Mouse (Mus musculus): Measurements from ENCODE around the gene Tmem128.

- TF ChIP-seq CTCF (IDR thresholded peaks at IDR 0.05; ENCODE audit: borderline replicate concordance, insufficient read depth, low read length) (no peak), POLR2A (IDR thresholded peaks at IDR 0.05; ENCODE audit: low read depth, low read length) (no peak)
These were observed 25.7 kb downstream of the Tmem128 start for GRCm38 (mm10) chr5:38285724-38286123.
